22 mouse cellular contexts compared by ENCODE assay signal in genomic region chr12:54053598-54053997, GRCm38 (mm10).
DNase-seq lines count a peak whose midpoint lies in the region; ATAC-seq lines count a peak whose summit lies in the region.
"Had no signal": no experiment of that assay in that cellular context is flagged by ENCODE, and none has a peak within 500 bp of the region (broad histone marks: within the 10 kb centered on the region; RNA-seq: fewer than 3 reads in every experiment).

No protein-coding gene starts in this region.

- peak overlapping the region; percentile 46; the same call in 1 of the 2 replicates for H3K27ac ChIP-seq in midbrain, embryonic 10.5 days (replicated peaks)
- H3K27ac ChIP-seq in midbrain, embryonic 14.5 days (replicated peaks; ENCODE audit: low read depth, low read length) = no peak overlapping the region
- peak overlapping the region; percentile 58 for H3K27ac ChIP-seq in hindbrain, embryonic 11.5 days (ENCODE audit: low read depth, low read length)
- H3K27ac ChIP-seq in midbrain, embryonic 13.5 days = peak overlapping the region; percentile 31; the same call in 1 of the 2 replicates
- H3K27ac ChIP-seq: embryonic facial prominence, embryonic 12.5 days; kidney, postnatal 0 days; neural tube, embryonic 12.5 days had no signal

- no peaks in the 10 kb centered on the region for H3K27me3 ChIP-seq in midbrain, embryonic 10.5 days (ENCODE audit: low read depth, poor library complexity, severe bottlenecking)
- no peaks in the 10 kb centered on the region for H3K27me3 ChIP-seq in midbrain, embryonic 14.5 days (ENCODE audit: control insufficient read depth, insufficient read depth, low read length)
- H3K27me3 ChIP-seq in hindbrain, embryonic 11.5 days (ENCODE audit: control insufficient read depth, insufficient read depth, low read length) = no peaks in the 10 kb centered on the region
- H3K27me3 ChIP-seq in midbrain, embryonic 13.5 days = no peaks in the 10 kb centered on the region
- H3K27me3 ChIP-seq: embryonic facial prominence, embryonic 12.5 days had no signal

- no peak overlapping the region for H3K9ac ChIP-seq in midbrain, embryonic 14.5 days (replicated peaks; ENCODE audit: low read length)
- H3K9ac ChIP-seq in hindbrain, embryonic 11.5 days (ENCODE audit: low read depth, low read length) = no peak overlapping the region
- no peak overlapping the region for H3K9ac ChIP-seq in midbrain, embryonic 13.5 days (replicated peaks)
- H3K9ac ChIP-seq: embryonic facial prominence, embryonic 12.5 days; neural tube, embryonic 12.5 days had no signal

- DNase-seq in cerebellum, postnatal 14 days = peak; percentile 48 to 61
- DNase-seq in cerebellum, adult 18-20 months = no peak
- DNase-seq in midbrain, embryonic 10.5 days (ENCODE audit: low spot score) = no peak
- DNase-seq in midbrain, embryonic 14.5 days = no peak
- DNase-seq in hindbrain, embryonic 11.5 days (ENCODE audit: low spot score) = peak; percentile 29
- no peak for DNase-seq in layer of hippocampus, adult 8-10 months (ENCODE audit: low spot score in 2 of 2)
- no peak for DNase-seq in layer of hippocampus, postnatal 36 days
- DNase-seq: adrenal gland, postnatal 10 days; cerebellum, adult 11 months; gastrocnemius, postnatal 36 days; kidney, adult 18-20 months; liver; right cerebral cortex, postnatal 14 days; thymus, adult 18-20 months had no signal

- H3K4me2 ChIP-seq in midbrain, embryonic 14.5 days (ENCODE audit: low read length) = no peak overlapping the region
- no peak overlapping the region for H3K4me2 ChIP-seq in hindbrain, embryonic 11.5 days (replicated peaks; ENCODE audit: low read depth, low read length)
- no peak overlapping the region for H3K4me2 ChIP-seq in midbrain, embryonic 13.5 days (replicated peaks)
- H3K4me2 ChIP-seq: embryonic facial prominence, embryonic 12.5 days; neural tube, embryonic 12.5 days had no signal

- H3K4me1 ChIP-seq in midbrain, embryonic 10.5 days = peaks cover 24% of the 10 kb centered on the region
- H3K4me1 ChIP-seq in midbrain, embryonic 14.5 days (ENCODE audit: control insufficient read depth, insufficient read depth, low read length) = peaks cover 11% of the 10 kb centered on the region; the same call in 1 of the 2 replicates
- H3K4me1 ChIP-seq in hindbrain, embryonic 11.5 days (replicated peaks; ENCODE audit: control insufficient read depth, insufficient read depth, low read length) = peaks cover 4% of the 10 kb centered on the region; the same call in 1 of the 2 replicates
- peaks cover 31% of the 10 kb centered on the region for H3K4me1 ChIP-seq in midbrain, embryonic 13.5 days (replicated peaks)
- H3K4me1 ChIP-seq: embryonic facial prominence, embryonic 12.5 days had no signal

- H3K36me3 ChIP-seq in midbrain, embryonic 10.5 days = peaks cover 5% of the 10 kb centered on the region; the same call in 1 of the 2 replicates
- H3K36me3 ChIP-seq in midbrain, embryonic 14.5 days (ENCODE audit: control insufficient read depth, insufficient read depth, low read length) = no peaks in the 10 kb centered on the region
- no peaks in the 10 kb centered on the region for H3K36me3 ChIP-seq in hindbrain, embryonic 11.5 days (ENCODE audit: control insufficient read depth, insufficient read depth, low read length)
- H3K36me3 ChIP-seq in midbrain, embryonic 13.5 days = no peaks in the 10 kb centered on the region
- H3K36me3 ChIP-seq: embryonic facial prominence, embryonic 12.5 days; neural tube, embryonic 12.5 days had no signal

- no peak for ATAC-seq in midbrain, embryonic 14.5 days (ENCODE audit: low FRiP score, low TSS enrichment)
- 0 out of 2 replicates have a peak, but pooled peaks have one; percentile 4 for ATAC-seq in hindbrain, embryonic 11.5 days (ENCODE audit: low FRiP score)
- ATAC-seq in midbrain, embryonic 13.5 days = no peak
- ATAC-seq: activated CD4-positive, CD25-positive, alpha-beta regulatory T cell, adult 4 months; CD4-positive, CD25-positive, alpha-beta regulatory T cell, adult 4 months; lung, postnatal 0 days had no signal

- 96% methylated on average over 6 of the region's 6 CpGs for WGBS in midbrain, embryonic 10.5 days
- 93% methylated on average over 6 of the region's 6 CpGs for WGBS in midbrain, embryonic 14.5 days
- 88% methylated on average over 6 of the region's 6 CpGs for WGBS in hindbrain, embryonic 11.5 days
- 87% methylated on average over 6 of the region's 6 CpGs for WGBS in midbrain, embryonic 13.5 days

- no peaks in the 10 kb centered on the region for H3K9me3 ChIP-seq in midbrain, embryonic 10.5 days (replicated peaks)
- no peaks in the 10 kb centered on the region for H3K9me3 ChIP-seq in midbrain, embryonic 14.5 days (ENCODE audit: control insufficient read depth, low read length)
- H3K9me3 ChIP-seq in hindbrain, embryonic 11.5 days (ENCODE audit: control insufficient read depth, low read length) = no peaks in the 10 kb centered on the region
- no peaks in the 10 kb centered on the region for H3K9me3 ChIP-seq in midbrain, embryonic 13.5 days
- H3K9me3 ChIP-seq: embryonic facial prominence, embryonic 12.5 days; neural tube, embryonic 12.5 days had no signal

- no peak overlapping the region for H3K4me3 ChIP-seq in midbrain, embryonic 10.5 days
- H3K4me3 ChIP-seq in midbrain, embryonic 14.5 days (replicated peaks; ENCODE audit: low read depth, low read length) = no peak overlapping the region
- H3K4me3 ChIP-seq in hindbrain, embryonic 11.5 days (ENCODE audit: low read depth, low read length) = no peak overlapping the region
- H3K4me3 ChIP-seq in midbrain, embryonic 13.5 days (replicated peaks) = no peak overlapping the region
- H3K4me3 ChIP-seq: embryonic facial prominence, embryonic 12.5 days; erythroblast, embryonic 14.5 days; neural tube, embryonic 12.5 days had no signal

Comparison
In these comparisons a context has a peak if more than half of its experiments do, and no peak if none do; other contexts are left out.
1. DNase-seq: peak in cerebellum, postnatal 14 days (2 of 2) and hindbrain, embryonic 11.5 days (single experiment); none in cerebellum, adult 18-20 months (0 of 2), midbrain, embryonic 10.5 days (single experiment), midbrain, embryonic 14.5 days (single experiment), layer of hippocampus, adult 8-10 months (0 of 2) and layer of hippocampus, postnatal 36 days (0 of 2).